Mouse (Mus musculus) kidney, adult 18-20 months (tissue): Measurements from ENCODE around the gene Ctdspl.

Experiments
- DNase-seq: peaks from one replicate; pipeline ENCODE4 v3.0.0; 2021

The Ctdspl gene

GRCm38 (mm10) chr9:118926111-118926650, at the start of gene Ctdspl:
Gene Ctdspl (plus strand): TSS chr9:118926453.
- DNase-seq = peak; percentile 73

GRCm38 (mm10) chr9:118876902-118877301, 49.4 kb upstream of the Ctdspl start:
- no peak for DNase-seq

DNA sequence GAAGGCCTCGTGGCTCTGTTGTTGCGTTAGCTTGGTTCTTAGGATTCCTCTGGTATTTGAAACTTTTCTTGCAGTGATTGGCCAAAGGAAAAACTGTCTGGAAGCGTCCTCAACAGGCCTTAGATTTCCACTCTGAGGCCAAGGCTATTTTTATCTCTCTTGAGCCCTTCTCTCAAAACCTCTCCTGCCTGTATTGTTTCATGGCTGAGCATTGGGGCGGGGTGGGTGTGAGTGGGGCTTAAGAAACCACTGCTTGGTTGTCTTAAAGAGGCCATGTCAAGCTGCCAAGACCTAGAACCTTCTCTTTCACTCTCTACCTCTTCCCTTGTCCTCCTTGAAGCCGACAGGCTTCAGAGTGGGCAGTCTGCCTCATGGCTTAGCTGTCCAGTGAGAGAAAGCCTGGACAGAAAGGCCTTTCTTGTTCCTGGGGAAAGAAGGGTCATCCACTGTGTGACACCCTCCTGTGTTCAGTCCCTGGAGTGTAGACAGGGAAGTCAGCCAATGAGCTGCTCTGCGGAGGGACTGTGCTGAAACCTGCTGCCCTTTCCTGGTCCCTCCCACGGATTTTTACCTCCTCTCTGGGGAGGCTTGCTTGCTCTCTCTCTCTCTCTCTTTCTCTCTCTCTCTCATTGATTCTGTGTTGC, 48.8 kb upstream of the Ctdspl start:
- no peak for DNase-seq

- DNase-seq = no peak
Measured at GRCm38 (mm10) chr9:118878596-118878995, 47.7 kb upstream of the Ctdspl start.

- DNase-seq = peak; percentile 36
Measured at GRCm38 (mm10) chr9:118881281-118881945, 44.8 kb upstream of the Ctdspl start.

- DNase-seq = no peak
Measured at GRCm38 (mm10) chr9:118881946-118882284, 44.3 kb upstream of the Ctdspl start.

DNA sequence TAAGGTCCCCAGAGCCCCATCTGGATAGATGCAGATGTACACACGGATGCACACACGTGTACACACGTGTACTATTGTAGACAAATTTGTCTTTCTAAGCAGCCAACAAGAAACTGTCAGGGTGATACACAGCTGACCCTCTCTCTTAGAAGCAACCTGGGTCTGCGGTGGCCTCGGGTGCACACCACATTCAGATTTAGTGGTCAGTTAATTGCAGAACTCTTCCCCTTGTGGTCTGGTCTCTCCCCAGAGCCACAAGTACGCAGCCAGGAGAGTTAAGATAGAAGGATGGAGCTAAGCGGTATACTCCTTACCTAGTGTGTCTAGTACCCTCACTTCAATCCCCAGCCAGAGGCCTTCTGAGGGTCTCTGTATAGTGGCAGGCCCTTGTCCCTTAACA, 43.1 kb upstream of the Ctdspl start:
- DNase-seq = no peak

- no peak for DNase-seq
Measured at GRCm38 (mm10) chr9:118885785-118886184, 40.5 kb upstream of the Ctdspl start.

DNA sequence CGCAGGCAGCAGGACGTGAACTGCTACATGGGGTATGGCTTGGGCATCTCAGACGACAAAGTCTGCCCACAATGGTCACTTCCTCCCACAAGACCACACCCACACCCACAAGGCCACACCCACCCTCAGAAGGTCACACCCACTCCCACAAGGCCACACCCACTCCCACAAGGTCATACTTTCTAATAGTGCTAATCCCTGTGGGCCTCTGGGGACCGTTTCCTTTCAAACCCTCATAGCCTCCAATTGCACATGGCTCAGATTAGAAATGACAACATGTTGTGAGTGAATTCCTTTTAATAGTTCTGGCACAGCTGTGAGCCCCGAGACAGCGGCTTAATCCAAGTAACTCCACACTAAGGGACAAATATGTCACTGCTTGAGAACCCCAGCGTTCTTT, 39.1 kb upstream of the Ctdspl start:
- no peak for DNase-seq

DNA sequence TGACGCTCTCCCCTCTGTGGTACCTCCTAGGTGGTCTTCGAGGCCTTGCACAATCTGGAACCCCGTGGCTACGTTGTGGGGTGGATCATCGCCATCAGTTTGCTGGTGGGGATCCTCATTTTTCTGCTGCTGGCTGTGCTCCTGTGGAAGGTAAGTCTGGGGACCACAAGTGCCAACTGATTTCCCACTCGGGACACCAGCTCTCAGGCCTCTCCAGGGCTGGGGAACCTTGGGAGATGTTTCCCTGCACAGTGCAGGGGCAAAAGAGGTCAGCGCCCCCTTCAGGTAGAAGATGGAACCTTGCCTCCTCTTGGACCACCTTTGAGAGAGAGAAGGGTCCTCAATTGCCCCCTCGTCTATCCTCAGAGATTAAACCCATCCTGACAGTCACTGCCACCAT, 38.5 kb upstream of the Ctdspl start:
- no peak for DNase-seq

GRCm38 (mm10) chr9:118890149-118890548, 36.1 kb upstream of the Ctdspl start:
- no peak for DNase-seq

DNA sequence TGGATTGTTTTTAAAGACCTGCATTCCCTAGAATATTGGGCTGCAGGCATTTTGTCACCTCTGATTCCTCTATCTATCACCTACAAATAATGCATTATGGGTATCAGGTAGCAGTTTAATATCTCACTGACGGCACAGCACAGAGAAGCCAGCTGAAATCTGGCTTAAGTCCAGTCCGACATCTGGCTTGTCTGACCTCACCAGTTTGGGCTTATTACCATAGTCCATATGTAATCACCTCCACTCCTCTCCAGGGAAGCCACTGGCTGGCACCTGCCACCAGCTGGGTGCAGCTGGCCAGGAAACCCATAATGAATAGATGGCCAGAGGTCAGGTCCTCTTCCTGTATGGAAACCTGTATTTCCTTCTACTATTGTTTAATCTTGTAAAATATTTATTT, 35.6 kb upstream of the Ctdspl start:
- no peak for DNase-seq

DNA sequence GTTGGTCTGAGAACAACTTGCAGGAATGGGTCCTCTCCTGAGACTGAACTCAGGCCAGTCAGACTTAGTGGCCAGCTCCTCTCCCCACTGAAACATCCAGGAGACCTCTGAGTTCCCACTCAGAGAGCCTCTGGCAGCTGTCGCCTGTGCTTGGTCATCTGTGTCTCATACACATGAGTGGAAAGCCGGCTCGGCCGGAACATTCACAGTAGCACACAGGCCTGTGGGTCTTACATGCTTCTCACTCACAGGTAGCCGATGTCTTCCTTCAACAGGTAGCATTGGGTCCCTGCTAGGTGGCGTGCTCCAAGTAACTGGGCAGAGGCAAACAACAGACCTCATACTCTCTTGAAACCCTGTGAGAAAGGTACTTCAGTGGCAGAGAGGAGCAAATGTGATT, 35.2 kb upstream of the Ctdspl start:
- no peak for DNase-seq

DNA sequence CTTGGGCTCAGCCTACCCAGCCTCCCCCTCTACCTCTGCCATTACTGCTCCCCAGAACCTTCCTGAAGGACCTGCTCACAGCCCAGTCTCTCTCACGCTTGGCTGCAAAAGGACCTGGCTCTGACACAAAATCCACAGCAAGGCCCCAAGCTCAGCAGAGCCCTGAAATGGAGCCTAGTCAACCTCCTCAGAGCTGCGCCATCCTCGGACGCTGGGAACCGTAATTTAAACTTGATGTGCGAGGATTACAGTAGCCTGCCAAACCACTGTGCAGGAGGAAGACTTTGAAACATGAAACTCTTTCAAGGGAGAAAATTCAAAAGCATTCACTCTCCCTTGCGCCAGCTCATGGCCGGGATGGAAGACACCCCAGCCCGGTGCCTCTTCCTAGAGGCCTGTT, 34.7 kb upstream of the Ctdspl start:
- DNase-seq = no peak

DNA sequence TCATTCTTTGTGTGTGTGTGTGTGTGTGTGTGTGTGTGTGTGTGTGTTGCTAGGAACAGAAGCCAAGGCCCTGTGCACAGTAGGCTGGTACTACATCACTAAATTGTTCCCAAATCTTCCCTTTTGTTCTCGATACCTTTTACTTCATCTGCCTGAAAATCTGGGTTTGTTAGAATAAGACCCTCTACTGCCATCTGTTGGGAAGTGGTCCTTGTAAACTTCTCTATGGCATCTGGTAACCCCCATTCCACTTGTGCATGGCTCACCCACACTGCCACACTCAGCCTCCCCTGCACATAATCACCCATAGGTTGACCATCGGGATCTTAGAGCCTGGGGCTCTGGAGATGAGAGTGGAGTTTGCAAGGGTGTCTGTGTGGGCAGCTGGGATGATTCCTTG, 31.2 kb upstream of the Ctdspl start:
- DNase-seq = no peak

DNA sequence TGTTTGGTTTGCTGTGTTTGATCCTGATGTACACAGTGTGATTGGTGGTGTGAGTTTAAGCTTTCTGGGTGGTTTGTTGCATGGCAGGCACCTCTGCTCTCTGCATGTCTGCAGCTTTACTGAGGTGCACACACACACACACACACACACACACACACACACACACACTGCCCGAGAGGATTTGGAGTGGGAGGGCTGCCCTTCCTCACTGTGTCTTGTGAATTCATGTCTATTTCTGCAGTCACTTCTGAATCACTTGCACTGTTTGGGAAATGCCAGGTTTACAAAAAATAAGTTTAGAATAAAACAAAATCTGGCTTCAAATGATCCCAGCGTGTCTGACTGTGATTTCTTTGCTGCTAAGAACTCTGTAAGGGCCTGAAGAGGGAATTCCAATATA, 25.6 kb upstream of the Ctdspl start:
- no peak for DNase-seq

DNA sequence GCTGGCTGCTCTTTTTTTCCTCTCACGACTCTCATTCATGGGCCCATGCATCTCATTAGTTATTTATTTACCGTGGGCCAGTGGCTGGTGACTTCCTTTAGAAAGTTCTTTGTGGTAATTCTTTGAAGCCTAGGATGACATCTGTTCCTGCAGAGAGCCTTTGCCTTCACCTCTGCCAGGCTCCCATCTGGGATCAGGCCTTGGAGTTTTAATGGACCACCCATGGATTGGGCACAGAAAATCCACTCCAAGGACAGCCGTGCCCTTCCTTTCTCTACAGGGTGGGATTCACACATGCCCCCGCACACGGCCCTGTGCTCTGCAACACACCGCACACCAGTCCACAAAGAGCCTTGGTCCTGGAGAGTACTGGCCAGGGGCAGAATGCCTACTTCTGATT, 24.3 kb upstream of the Ctdspl start:
- no peak for DNase-seq

DNA sequence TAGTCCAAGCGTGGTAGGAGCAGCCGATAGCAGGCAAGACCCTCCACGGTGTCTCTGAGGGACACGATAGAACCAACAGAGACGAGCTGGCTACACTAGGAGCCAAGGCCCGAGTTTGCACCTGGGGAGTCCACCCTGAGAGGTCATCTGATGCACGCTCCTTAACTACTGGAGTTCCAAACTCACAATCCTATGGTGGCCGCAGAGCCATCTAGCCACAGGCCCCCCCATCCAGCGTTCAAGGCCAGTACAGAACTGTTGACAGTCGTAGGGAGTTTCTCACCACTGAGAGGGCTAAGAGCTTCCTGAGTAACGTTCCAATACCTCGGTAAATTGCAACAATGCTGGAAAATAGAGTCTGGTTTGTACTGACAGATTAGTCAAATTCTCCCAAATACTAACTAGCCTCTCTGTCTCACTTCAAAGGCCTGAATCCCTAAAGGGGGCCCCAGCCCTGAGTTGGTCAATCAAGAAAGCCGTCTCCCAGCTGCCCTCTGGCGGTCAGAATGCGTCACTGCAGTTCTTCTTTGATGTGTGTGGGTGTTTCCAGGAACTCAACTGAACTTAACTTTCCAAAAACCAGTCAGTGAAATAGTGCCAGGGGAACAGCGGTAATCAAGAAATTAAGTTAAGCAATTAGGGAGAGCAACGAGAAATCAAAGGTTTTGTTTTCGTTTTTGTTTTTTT, 18.2 kb upstream of the Ctdspl start:
- DNase-seq = peak; percentile 80

DNA sequence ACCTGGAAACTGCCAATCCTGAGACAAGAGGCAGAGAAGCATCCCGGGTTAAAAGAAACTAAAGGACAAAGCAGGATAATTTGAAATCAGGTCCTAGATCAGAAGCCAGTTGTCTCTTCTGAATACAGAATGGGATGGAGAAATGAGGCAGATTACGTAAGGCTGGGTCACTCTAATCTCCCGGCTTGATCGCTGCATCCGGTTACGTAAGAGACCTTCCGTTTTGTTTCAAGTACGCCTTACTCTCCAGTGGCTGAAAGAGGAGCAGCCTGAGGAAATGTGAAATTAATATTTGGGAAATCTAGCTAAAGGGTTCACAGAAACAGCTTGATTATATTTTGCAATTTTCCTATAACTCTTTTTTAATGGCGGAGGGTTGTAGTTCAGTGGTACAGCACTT, 13.2 kb upstream of the Ctdspl start:
- DNase-seq = no peak

DNA sequence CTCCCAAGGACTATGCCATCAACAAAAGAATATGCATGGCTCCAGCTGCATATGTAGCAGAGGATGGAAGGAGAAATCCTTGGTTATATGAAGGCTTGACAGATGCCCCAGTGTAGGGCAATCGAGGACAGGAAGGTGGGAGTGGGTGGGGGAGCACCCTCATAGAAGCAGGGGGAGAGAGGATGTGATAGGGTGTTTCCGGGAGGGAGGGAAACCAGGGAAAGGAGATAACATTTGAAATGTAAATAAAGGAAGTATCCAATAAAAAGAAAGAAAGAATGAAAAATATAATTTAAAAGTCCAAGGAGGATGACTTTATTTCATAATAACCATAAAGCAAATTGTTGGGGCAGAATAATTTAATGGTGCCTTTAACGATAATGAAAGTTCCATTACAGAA, 12.6 kb upstream of the Ctdspl start:
- no peak for DNase-seq

DNA sequence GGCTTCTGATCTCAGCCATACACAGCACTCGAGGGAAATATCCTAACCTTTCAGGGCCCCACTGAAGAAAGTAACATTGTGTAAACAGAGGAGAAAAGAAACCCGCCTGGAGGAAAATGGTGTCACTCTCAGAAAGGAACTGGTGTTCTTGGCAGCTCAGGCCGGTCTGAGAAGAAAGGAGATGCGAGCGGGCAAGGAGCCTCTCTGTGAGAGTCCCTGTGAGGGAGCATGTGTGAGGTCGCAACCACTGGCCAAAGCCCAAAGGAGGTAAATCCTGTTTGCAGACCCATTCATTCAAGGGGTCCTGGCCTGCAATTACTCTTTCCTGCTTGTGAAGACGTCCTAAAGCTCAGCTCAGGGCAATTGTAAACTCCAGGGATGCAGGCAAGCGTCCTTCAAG, 11.7 kb upstream of the Ctdspl start:
- DNase-seq = no peak

- DNase-seq = peak; percentile 61
Measured at GRCm38 (mm10) chr9:118915290-118915689, 11.0 kb upstream of the Ctdspl start.

- peak; percentile 76 for DNase-seq
Measured at GRCm38 (mm10) chr9:118919672-118920186, 6.5 kb upstream of the Ctdspl start.
